Mouse (Mus musculus) limb, embryonic 14.5 days (tissue): ENCODE data around the gene Slc2a5. TPM values are rescaled to one million over a fixed set of nuclear protein-coding genes. Genes with fewer than 3 reads are reported as not detected.
A peak's percentile ranks its signal among the peaks of the same experiment; 100 is the strongest.

Experiments
- ATAC-seq: fragments of 200-750 bp; cut with Nextera tagmentation; 2 replicates; pipeline ENCODE4 v1.8.0; 2017; ENCODE audit warnings: low read depth, moderate number of reproducible peaks, moderate TSS enrichment; ENCODE audit not compliant: low FRiP score
- DNase-seq: peaks from one replicate; pipeline ENCODE4 v3.0.0-alpha.2; 2015; ENCODE audit warnings: low spot score
- H3K27ac ChIP-seq: fragments of 300-500 bp; sonication (generic); replicated peaks from 2 replicates; pipeline ENCODE4 v1.5.1; 2014; ENCODE audit warnings: low read depth, mild to moderate bottlenecking, low read length, moderate library complexity, mixed read lengths
- H3K27me3 ChIP-seq: fragments of 300-500 bp; sonication (generic); 2 replicates; pipeline ENCODE4 v1.6.1; 2014; ENCODE audit warnings: low read length, mixed read lengths; ENCODE audit not compliant: control insufficient read depth, insufficient read depth
- H3K36me3 ChIP-seq: fragments of 300-500 bp; sonication (generic); 2 replicates; pipeline ENCODE4 v1.6.1; 2014; ENCODE audit warnings: mild to moderate bottlenecking, low read length, moderate library complexity, mixed read lengths; ENCODE audit not compliant: control insufficient read depth, insufficient read depth
- H3K4me1 ChIP-seq: fragments of 300-500 bp; sonication (generic); 2 replicates; pipeline ENCODE4 v1.6.1; 2014; ENCODE audit warnings: antibody characterized with exemption, low read length, mixed read lengths; ENCODE audit not compliant: control insufficient read depth, insufficient read depth
- H3K4me2 ChIP-seq: fragments of 300-500 bp; sonication (generic); replicated peaks from 2 replicates; pipeline ENCODE4 v1.6.1; 2014; ENCODE audit warnings: low read depth, mild to moderate bottlenecking, low read length, moderate library complexity; ENCODE audit not compliant: severe bottlenecking
- H3K4me3 ChIP-seq: fragments of 300-500 bp; sonication (generic); replicated peaks from 2 replicates; pipeline ENCODE4 v1.5.1; 2014; ENCODE audit warnings: low read length
- H3K9ac ChIP-seq: fragments of 300-500 bp; sonication (generic); 2 replicates; pipeline ENCODE4 v1.6.1; 2014; ENCODE audit warnings: mild to moderate bottlenecking, low read depth, low read length, moderate library complexity; ENCODE audit not compliant: severe bottlenecking
- H3K9me3 ChIP-seq: fragments of 300-500 bp; sonication (generic); 2 replicates; pipeline ENCODE4 v1.6.1; 2016; ENCODE audit warnings: low read length; ENCODE audit not compliant: control insufficient read depth
- POLR2A ChIP-seq: fragments of 200-500 bp; IDR thresholded peaks from 2 replicates; pipeline ENCODE4 v1.8.0; 2012; ENCODE audit warnings: inconsistent platforms, mild to moderate bottlenecking, moderate library complexity, borderline replicate concordance; ENCODE audit not compliant: insufficient read depth, insufficient read length; ENCODE audit errors: extremely low read depth
- WGBS: fragments of 180-500 bp; shearing (Covaris S2); extraction: QIAGEN DNeasy Blood & Tissue Kit; methylation state at CpG from one replicate; pipeline ENCODE4 v1.1.7; 2014; 5-methylcytosine and 5-hydroxymethylcytosine counted together
- polyA plus RNA-seq, 2 experiments: library from polyadenylated mRNA; depleted of rRNA in 1 of 2; stranded (reverse) in 1 of 2; unstranded in 1 of 2; fragments of >200 nt; fragmentation: Nextera tagmentation in 1 of 2; extraction: Ambion mirVana in 1 of 2; gene quantifications; 2 replicates each; pipeline versions ENCODE4 v1.2.1 to v1.2.3; 2012 to 2014

Gene Slc2a5
- polyA plus RNA-seq, 2 experiments: 2.2 to 2.6 TPM

DNA sequence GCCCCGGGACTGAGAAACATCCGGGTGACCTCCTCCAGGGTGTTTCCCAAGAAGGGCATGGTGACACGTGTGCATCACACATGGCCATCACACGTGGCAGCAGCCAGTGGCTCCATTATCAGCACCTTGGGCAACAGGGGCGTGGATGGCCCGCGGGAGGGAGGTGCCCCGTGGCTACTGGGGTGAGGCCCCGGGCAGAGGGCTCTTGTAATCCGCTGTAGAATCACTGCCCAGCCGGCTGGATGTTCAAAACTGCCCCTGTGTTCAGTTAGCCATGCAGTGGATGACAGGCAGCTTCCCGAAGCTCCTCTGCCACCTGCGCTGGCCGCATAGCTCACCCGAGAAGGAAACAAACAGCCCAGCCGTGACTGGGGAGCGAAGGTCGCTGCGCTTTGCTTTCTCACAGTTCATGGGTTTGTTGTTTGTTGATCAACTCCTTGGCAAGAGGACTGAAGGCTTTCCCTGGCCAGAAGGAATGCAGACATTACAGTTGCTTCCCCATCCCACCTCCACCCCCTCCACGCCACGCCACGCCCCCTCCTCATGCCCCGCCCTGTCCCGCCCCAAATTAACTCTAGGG, 13.7 kb downstream of the Slc2a5 start:
- Histone ChIP-seq H3K9ac (no peak overlapping the region), H3K4me2 (peak overlapping the region; percentile 33), H3K27ac (no peak overlapping the region), H3K4me3 (peak overlapping the region; percentile 10; the same call in 1 of the 2 replicates), H3K36me3 (no peaks in the 10 kb centered on the region), H3K27me3 (no peaks in the 10 kb centered on the region), H3K4me1 (peaks cover 3% of the 10 kb centered on the region; the same call in 1 of the 2 replicates), H3K9me3 (no peaks in the 10 kb centered on the region)
- TF ChIP-seq POLR2A: no peak
- ATAC-seq (no peak), DNase-seq (no peak)
- 23% methylated on average over 24 of the region's 24 CpGs for WGBS

DNA sequence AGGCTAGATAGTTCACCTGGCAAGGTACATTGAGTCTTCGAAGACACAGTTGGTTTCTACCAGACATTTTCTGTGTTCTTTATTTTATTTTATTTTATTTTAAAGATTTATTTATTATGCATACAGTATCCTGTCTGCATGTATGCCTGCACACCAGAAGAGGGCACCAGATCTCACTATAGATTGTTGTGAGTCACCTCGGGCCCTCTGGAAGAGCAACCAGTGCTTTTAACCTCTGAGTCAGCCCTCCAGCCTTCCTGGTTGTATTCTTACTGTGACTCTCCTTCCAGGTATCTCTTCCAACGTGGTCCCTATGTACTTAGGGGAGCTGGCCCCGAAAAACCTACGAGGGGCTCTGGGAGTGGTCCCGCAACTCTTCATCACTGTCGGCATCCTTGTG, 16.2 kb downstream of the Slc2a5 start:
- Histone ChIP-seq H3K27me3 (no peaks in the 10 kb centered on the region), H3K27ac (no peak overlapping the region), H3K4me2 (no peak overlapping the region), H3K9ac (no peak overlapping the region), H3K9me3 (no peaks in the 10 kb centered on the region), H3K36me3 (no peaks in the 10 kb centered on the region), H3K4me3 (no peak overlapping the region), H3K4me1 (peaks cover 9% of the 10 kb centered on the region; the same call in 1 of the 2 replicates)
- no peak for TF ChIP-seq POLR2A
- ATAC-seq (no peak), DNase-seq (no peak)
- 82% methylated on average over 7 of the region's 7 CpGs for WGBS

GRCm38 (mm10) chr4:150136693-150137092, 17.6 kb downstream of the Slc2a5 start:
- no peak overlapping the region for H3K27ac ChIP-seq
- H3K9ac ChIP-seq: no peak overlapping the region
- H3K4me1 ChIP-seq: peaks cover 9% of the 10 kb centered on the region; the same call in 1 of the 2 replicates
- 8% methylated on average over 10 of the region's 10 CpGs for WGBS
- ATAC-seq (peak; percentile 47; the same call in 1 of the 2 replicates), DNase-seq (peak; percentile 62)
- H3K4me2 ChIP-seq: no peak overlapping the region
- no peaks in the 10 kb centered on the region for H3K9me3 ChIP-seq
- no peak overlapping the region for H3K4me3 ChIP-seq
- no peak for TF ChIP-seq POLR2A
- no peaks in the 10 kb centered on the region for H3K27me3 ChIP-seq
- no peaks in the 10 kb centered on the region for H3K36me3 ChIP-seq

DNA sequence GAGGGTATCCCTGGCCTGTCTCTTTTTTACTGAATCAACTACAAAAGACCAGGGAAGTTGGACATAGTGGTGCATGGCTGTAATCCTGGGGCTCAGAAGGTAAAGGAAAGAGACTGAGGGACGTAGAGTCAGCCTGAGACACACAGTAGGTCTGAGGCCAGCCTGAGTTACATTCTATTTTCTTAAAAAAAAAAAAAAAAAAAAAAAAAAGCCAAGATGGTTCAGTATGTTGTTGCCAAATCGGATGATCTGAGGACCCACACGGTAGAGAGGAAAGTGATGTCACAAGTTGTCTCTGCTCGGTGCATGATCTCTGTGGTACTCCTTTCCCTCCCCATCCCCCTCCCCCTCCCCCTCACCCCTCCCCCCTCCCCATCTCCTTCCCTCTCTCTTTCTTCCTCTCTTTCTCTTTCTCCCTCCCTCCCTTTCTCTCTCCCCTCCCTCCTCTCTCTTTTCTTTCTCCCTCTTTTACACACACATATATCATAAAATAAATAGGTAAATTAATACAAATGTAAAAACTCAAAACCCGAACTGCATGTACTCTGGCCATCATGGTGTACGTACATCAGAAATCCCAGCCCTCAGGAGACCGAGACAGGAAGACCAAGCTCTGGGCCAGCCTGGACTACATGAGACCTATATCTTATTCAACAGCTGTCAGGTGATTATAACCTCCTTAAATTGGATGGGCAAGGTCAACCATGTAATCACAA, 18.4 kb downstream of the Slc2a5 start:
- peaks cover 9% of the 10 kb centered on the region; the same call in 1 of the 2 replicates for H3K4me1 ChIP-seq
- H3K4me3 ChIP-seq: no peak overlapping the region
- no peak for ATAC-seq
- H3K9me3 ChIP-seq: no peaks in the 10 kb centered on the region
- H3K27me3 ChIP-seq: no peaks in the 10 kb centered on the region
- no peaks in the 10 kb centered on the region for H3K36me3 ChIP-seq
- no peak overlapping the region for H3K4me2 ChIP-seq
- H3K27ac ChIP-seq: no peak overlapping the region
- 87% methylated on average over 7 of the region's 7 CpGs for WGBS
- no peak overlapping the region for H3K9ac ChIP-seq
- TF ChIP-seq POLR2A: no peak
- no peak for DNase-seq

GRCm38 (mm10) chr4:150138084-150138543, 19.0 kb downstream of the Slc2a5 start:
- no peaks in the 10 kb centered on the region for H3K27me3 ChIP-seq
- H3K9ac ChIP-seq: no peak overlapping the region
- WGBS: 23% methylated on average over 9 of the region's 9 CpGs
- no peak overlapping the region for H3K27ac ChIP-seq
- ATAC-seq (peak; percentile 83), DNase-seq (peak; percentile 80)
- H3K4me1 ChIP-seq: 0 out of 2 replicates have a peak, but pooled peaks cover 6% of the 10 kb centered on the region
- peak overlapping the region; percentile 10; the same call in 1 of the 2 replicates for H3K4me3 ChIP-seq
- peak overlapping the region; percentile 35 for H3K4me2 ChIP-seq
- H3K9me3 ChIP-seq: no peaks in the 10 kb centered on the region
- H3K36me3 ChIP-seq: no peaks in the 10 kb centered on the region
- no peak for TF ChIP-seq POLR2A
